Mouse (Mus musculus) liver, embryonic 15.5 days (tissue): ENCODE measurements around the gene Vegfd. TPM values are rescaled to one million over a fixed set of nuclear protein-coding genes. Genes with fewer than 3 reads are reported as not detected.

Experiments
- ATAC-seq: fragments of 200-750 bp; cut with Nextera tagmentation; 2 replicates; pipeline ENCODE4 v1.8.0; 2017; ENCODE audit warnings: moderate number of reproducible peaks, mild to moderate bottlenecking, moderate library complexity; ENCODE audit not compliant: insufficient read depth
- H3K27ac ChIP-seq: fragments of 300-500 bp; sonication (generic); replicated peaks from 2 replicates; pipeline ENCODE4 v1.5.1; 2015; ENCODE audit warnings: mild to moderate bottlenecking, inconsistent platforms
- H3K27me3 ChIP-seq: fragments of 300-500 bp; sonication (generic); 2 replicates; pipeline ENCODE4 v1.6.1; 2015; ENCODE audit warnings: mild to moderate bottlenecking, inconsistent platforms
- H3K36me3 ChIP-seq: fragments of 300-500 bp; sonication (generic); replicated peaks from 2 replicates; pipeline ENCODE4 v1.6.1; 2015; ENCODE audit warnings: moderate library complexity, mild to moderate bottlenecking, inconsistent platforms
- H3K4me1 ChIP-seq: fragments of 300-500 bp; sonication (generic); replicated peaks from 2 replicates; pipeline ENCODE4 v1.6.1; 2015; ENCODE audit warnings: inconsistent platforms
- H3K4me2 ChIP-seq: fragments of 300-500 bp; sonication (generic); 2 replicates; pipeline ENCODE4 v1.6.1; 2015; ENCODE audit warnings: moderate library complexity, mild to moderate bottlenecking, inconsistent platforms
- H3K4me3 ChIP-seq: fragments of 300-500 bp; sonication (generic); replicated peaks from 2 replicates; pipeline ENCODE4 v1.5.1; 2015; ENCODE audit warnings: mild to moderate bottlenecking, inconsistent platforms
- H3K9ac ChIP-seq: fragments of 300-500 bp; sonication (generic); 2 replicates; pipeline ENCODE4 v1.6.1; 2015; ENCODE audit warnings: moderate library complexity, mild to moderate bottlenecking, inconsistent platforms
- H3K9me3 ChIP-seq: fragments of 300-500 bp; sonication (generic); replicated peaks from 2 replicates; pipeline ENCODE4 v1.6.1; 2016; ENCODE audit warnings: inconsistent platforms
- WGBS: fragments of 180-500 bp; shearing (Covaris S2); methylation state at CpG from one replicate; pipeline ENCODE4 v1.1.7; 2015; ENCODE audit warnings: mixed read lengths; ENCODE audit not compliant: insufficient replicate concordance; 5-methylcytosine and 5-hydroxymethylcytosine counted together
- polyA plus RNA-seq: library from polyadenylated mRNA; unstranded; fragments of >200 nt; fragmentation: Nextera tagmentation; extraction: Ambion mirVana; gene quantifications from 2 replicates; pipeline ENCODE4 v1.2.1, GENCODE M21; 2015

The Vegfd gene
- polyA plus RNA-seq, 1 experiment from 2014 or later: 0.76 TPM

- ATAC-seq: no peak
- no peak overlapping the region for H3K27ac ChIP-seq
- no peaks in the 10 kb centered on the region for H3K9me3 ChIP-seq
- no peaks in the 10 kb centered on the region for H3K4me1 ChIP-seq
- H3K9ac ChIP-seq: no peak overlapping the region
- no peak overlapping the region for H3K4me3 ChIP-seq
- WGBS: 61% methylated on average over 3 of the region's 3 CpGs
- H3K27me3 ChIP-seq: no peaks in the 10 kb centered on the region
- H3K4me2 ChIP-seq: no peak overlapping the region
- no peaks in the 10 kb centered on the region for H3K36me3 ChIP-seq
Measured at GRCm38 (mm10) chrX:164440703-164441102, 67.5 kb downstream of the Vegfd start.

- H3K27me3 ChIP-seq: no peaks in the 10 kb centered on the region
- no peak overlapping the region for H3K4me2 ChIP-seq
- H3K9me3 ChIP-seq: no peaks in the 10 kb centered on the region
- H3K4me3 ChIP-seq: no peak overlapping the region
- no peak overlapping the region for H3K27ac ChIP-seq
- H3K36me3 ChIP-seq: no peaks in the 10 kb centered on the region
- no peak for ATAC-seq
- WGBS: 58% methylated on average over 3 of the region's 3 CpGs
- no peaks in the 10 kb centered on the region for H3K4me1 ChIP-seq
- no peak overlapping the region for H3K9ac ChIP-seq
Measured at GRCm38 (mm10) chrX:164441306-164441705, 68.1 kb downstream of the Vegfd start.

- no peaks in the 10 kb centered on the region for H3K9me3 ChIP-seq
- H3K4me3 ChIP-seq: no peak overlapping the region
- H3K4me1 ChIP-seq: peaks cover 18% of the 10 kb centered on the region
- 78% methylated on average over 12 of the region's 12 CpGs for WGBS
- no peak overlapping the region for H3K27ac ChIP-seq
- no peaks in the 10 kb centered on the region for H3K27me3 ChIP-seq
- no peak for ATAC-seq
- H3K4me2 ChIP-seq: no peak overlapping the region
- H3K36me3 ChIP-seq: no peaks in the 10 kb centered on the region
- no peak overlapping the region for H3K9ac ChIP-seq
Measured at GRCm38 (mm10) chrX:164445601-164446000, 72.4 kb downstream of the Vegfd start.

GRCm38 (mm10) chrX:164446106-164446551 is 73.0 kb downstream of the Vegfd start:
- no peak overlapping the region for H3K4me3 ChIP-seq
- peaks cover 18% of the 10 kb centered on the region for H3K4me1 ChIP-seq
- H3K27ac ChIP-seq: no peak overlapping the region
- H3K27me3 ChIP-seq: no peaks in the 10 kb centered on the region
- H3K36me3 ChIP-seq: no peaks in the 10 kb centered on the region
- no peaks in the 10 kb centered on the region for H3K9me3 ChIP-seq
- no peak for ATAC-seq
- WGBS: 58% methylated on average over 10 of the region's 10 CpGs
- H3K4me2 ChIP-seq: no peak overlapping the region
- no peak overlapping the region for H3K9ac ChIP-seq

GRCm38 (mm10) chrX:164446835-164447681 is 73.9 kb downstream of the Vegfd start:
- H3K4me2 ChIP-seq: peak overlapping the region; percentile 35
- no peak overlapping the region for H3K9ac ChIP-seq
- peaks cover 18% of the 10 kb centered on the region for H3K4me1 ChIP-seq
- 49% methylated on average over 9 of the region's 9 CpGs for WGBS
- no peaks in the 10 kb centered on the region for H3K27me3 ChIP-seq
- H3K9me3 ChIP-seq: no peaks in the 10 kb centered on the region
- peak overlapping the region; percentile 82 for H3K27ac ChIP-seq
- H3K4me3 ChIP-seq: no peak overlapping the region
- H3K36me3 ChIP-seq: no peaks in the 10 kb centered on the region
- peak; percentile 66 for ATAC-seq

- peak; percentile 92 for ATAC-seq
- H3K4me1 ChIP-seq: peaks cover 18% of the 10 kb centered on the region
- H3K36me3 ChIP-seq: no peaks in the 10 kb centered on the region
- H3K4me3 ChIP-seq: no peak overlapping the region
- peak overlapping the region; percentile 35; the same call in 1 of the 2 replicates for H3K4me2 ChIP-seq
- no peaks in the 10 kb centered on the region for H3K9me3 ChIP-seq
- 31% methylated on average over 2 of the region's 2 CpGs for WGBS
- H3K27me3 ChIP-seq: no peaks in the 10 kb centered on the region
- H3K27ac ChIP-seq: peak overlapping the region; percentile 82
- no peak overlapping the region for H3K9ac ChIP-seq
Measured at GRCm38 (mm10) chrX:164447682-164448071, 74.5 kb downstream of the Vegfd start.

GRCm38 (mm10) chrX:164449201-164449600 is 76.0 kb downstream of the Vegfd start:
- Histone ChIP-seq H3K4me2 (no peak overlapping the region), H3K27ac (no peak overlapping the region), H3K9me3 (no peaks in the 10 kb centered on the region), H3K4me1 (peaks cover 18% of the 10 kb centered on the region), H3K36me3 (no peaks in the 10 kb centered on the region), H3K27me3 (peaks cover 3% of the 10 kb centered on the region; the same call in 1 of the 2 replicates), H3K9ac (no peak overlapping the region), H3K4me3 (no peak overlapping the region)
- WGBS: 20% methylated on average over 3 of the region's 3 CpGs
- ATAC-seq: 0 out of 2 replicates have a peak, but pooled peaks have one; percentile 20

Other genes with a start within 250 kb of the Vegfd start
- gene Ace2, start 234.0 kb upstream of the Vegfd start, polyA plus RNA-seq: 0.05 and 0.08 TPM in 2 replicates
- gene Bmx, start 115.2 kb upstream of the Vegfd start, polyA plus RNA-seq: 0.50 and 0.71 TPM in 2 replicates
- 18.9 and 20.9 TPM in 2 replicates for gene Pir, start 104.0 kb upstream of the Vegfd start, polyA plus RNA-seq
- gene Piga, start 46.4 kb downstream of the Vegfd start, polyA plus RNA-seq: 11.8 and 12.2 TPM in 2 replicates
- gene Asb11, start 63.6 kb downstream of the Vegfd start, polyA plus RNA-seq: 0.08 and 0.12 TPM in 2 replicates
- not detected in 2 replicates for gene Asb9, start 132.9 kb downstream of the Vegfd start, polyA plus RNA-seq